Mouse (Mus musculus) MEL (cell line): Measurements from ENCODE around the gene Padi4. TPM values are rescaled to one million over a fixed set of nuclear protein-coding genes. Genes with fewer than 3 reads are reported as not detected.

Experiments
- DNase-seq: peaks from one replicate; pipeline ENCODE4 v3.0.0; 2011; ENCODE audit warnings: low read depth, low spot score
- H3K27ac ChIP-seq: 2 replicates; pipeline ENCODE4 v1.5.1; 2012; ENCODE audit warnings: low read depth, mild to moderate bottlenecking, control low read depth, low read length, moderate library complexity; ENCODE audit not compliant: control insufficient read depth
- H3K27me3 ChIP-seq, 2 experiments: fragments of 150-350 bp in 1 of 2; sonication (generic) in 1 of 2; 2 replicates each; pipeline ENCODE4 v1.6.1; 2012; ENCODE audit warnings: low read length in 2 of 2, mild to moderate bottlenecking in 2 of 2, improper control_type of control experiment in 1 of 2, moderate library complexity in 1 of 2; ENCODE audit not compliant: insufficient read depth in 2 of 2, control insufficient read depth in 1 of 2
- H3K36me3 ChIP-seq, 2 experiments: 2 replicates each; pipeline ENCODE4 v1.6.1; 2012 to 2014; ENCODE audit warnings: low read length in 2 of 2, improper control_type of control experiment in 1 of 2, inconsistent platforms in 1 of 2, mild to moderate bottlenecking in 1 of 2; ENCODE audit not compliant: insufficient read depth in 2 of 2, control insufficient read depth in 1 of 2
- H3K4me1 ChIP-seq, 2 experiments: fragments of 150-350 bp in 1 of 2; sonication (generic) in 1 of 2; 2 replicates each; pipeline ENCODE4 v1.6.1; 2012; ENCODE audit warnings: low read length in 2 of 2, improper control_type of control experiment in 1 of 2, mild to moderate bottlenecking in 1 of 2; ENCODE audit not compliant: insufficient read depth in 2 of 2, control insufficient read depth in 1 of 2
- H3K4me3 ChIP-seq, 2 experiments: fragments of 150-350 bp in 1 of 2; sonication (generic) in 1 of 2; 2 replicates each; pipeline ENCODE4 v1.5.1; 2012; ENCODE audit warnings: low read depth in 2 of 2, low read length in 2 of 2, mild to moderate bottlenecking in 2 of 2, moderate library complexity in 2 of 2, control low read depth in 1 of 2, improper control_type of control experiment in 1 of 2; ENCODE audit not compliant: control insufficient read depth in 1 of 2, insufficient read depth in 1 of 2
- H3K79me2 ChIP-seq: 2 replicates; pipeline ENCODE4 v1.6.1; 2012; ENCODE audit warnings: mild to moderate bottlenecking, low read length, moderate library complexity; ENCODE audit not compliant: control insufficient read depth, poor library complexity, insufficient read depth
- H3K9ac ChIP-seq: 2 replicates; pipeline ENCODE4 v1.6.1; 2012; ENCODE audit warnings: low read depth, mild to moderate bottlenecking, control low read depth, low read length, moderate library complexity; ENCODE audit not compliant: control insufficient read depth, poor library complexity, severe bottlenecking
- H3K9me3 ChIP-seq: fragments of 150-350 bp; sonication (generic); replicated peaks from 2 replicates; pipeline ENCODE4 v1.6.1; 2012; ENCODE audit warnings: mild to moderate bottlenecking, low read length, improper control_type of control experiment, moderate library complexity; ENCODE audit not compliant: insufficient read depth
- BHLHE40 ChIP-seq: IDR thresholded peaks from 2 replicates; pipeline ENCODE4 v1.6.1; 2012; ENCODE audit warnings: low read depth, mild to moderate bottlenecking, inconsistent platforms, low read length, improper control_type of control experiment, borderline replicate concordance
- CHD1 ChIP-seq: IDR thresholded peaks from 2 replicates; pipeline ENCODE4 v1.6.1; 2012; ENCODE audit warnings: low read depth, mild to moderate bottlenecking, inconsistent platforms, low read length, improper control_type of control experiment
- CHD2 ChIP-seq: IDR thresholded peaks from 2 replicates; pipeline ENCODE4 v1.6.1; 2011; ENCODE audit warnings: low read length, improper control_type of control experiment
- CTCF ChIP-seq, 3 experiments: IDR thresholded peaks in 2 of 3; conservative IDR thresholded peaks in 1 of 3; 2 replicates each; pipeline ENCODE4 v1.5.1; 2011 to 2012; ENCODE audit warnings: low read length in 3 of 3, low read depth in 2 of 3, mild to moderate bottlenecking in 2 of 3, improper control_type of control experiment in 1 of 3, inconsistent platforms in 1 of 3, mixed read lengths in 1 of 3, moderate library complexity in 1 of 3; ENCODE audit not compliant: control insufficient read depth in 1 of 3, insufficient read depth in 1 of 3, poor library complexity in 1 of 3, severe bottlenecking in 1 of 3
- EP300 ChIP-seq, 2 experiments: IDR thresholded peaks; 2 replicates each; pipeline ENCODE4 v1.6.1; 2011; ENCODE audit warnings: improper control_type of control experiment in 2 of 2, low read length in 2 of 2, low read depth in 1 of 2, mild to moderate bottlenecking in 1 of 2
- HCFC1 ChIP-seq: IDR thresholded peaks from 2 replicates; pipeline ENCODE4 v1.6.1; 2012; ENCODE audit warnings: low read depth, mild to moderate bottlenecking, inconsistent platforms, low read length, improper control_type of control experiment, moderate library complexity
- JUND ChIP-seq: IDR thresholded peaks from 2 replicates; pipeline ENCODE4 v1.6.1; 2011; ENCODE audit warnings: low read depth, mild to moderate bottlenecking, improper control_type of control experiment, low read length
- MAFK ChIP-seq: IDR thresholded peaks from 2 replicates; pipeline ENCODE4 v1.6.1; 2011; ENCODE audit warnings: low read depth, mild to moderate bottlenecking, low read length, improper control_type of control experiment, borderline replicate concordance
- MAZ ChIP-seq: IDR thresholded peaks from 2 replicates; pipeline ENCODE4 v1.6.1; 2012; ENCODE audit warnings: low read depth, mild to moderate bottlenecking, inconsistent platforms, low read length, improper control_type of control experiment
- MEF2A ChIP-seq: IDR thresholded peaks from 2 replicates; pipeline ENCODE4 v1.6.1; 2014; ENCODE audit warnings: low read depth, mild to moderate bottlenecking, inconsistent platforms, low read length, improper control_type of control experiment; ENCODE audit not compliant: poor library complexity, insufficient replicate concordance, severe bottlenecking; ENCODE audit errors: extremely low read depth
- MXI1 ChIP-seq: IDR thresholded peaks from 2 replicates; pipeline ENCODE4 v1.6.1; 2011; ENCODE audit warnings: mild to moderate bottlenecking, low read depth, low read length, improper control_type of control experiment
- MYB ChIP-seq: IDR thresholded peaks from 2 replicates; pipeline ENCODE4 v1.6.1; 2011; ENCODE audit warnings: mild to moderate bottlenecking, low read depth, low read length, improper control_type of control experiment
- MYC ChIP-seq: IDR thresholded peaks from 2 replicates; pipeline ENCODE4 v1.6.1; 2011; ENCODE audit warnings: low read depth, mild to moderate bottlenecking, low read length, improper control_type of control experiment, moderate library complexity
- POLR2AphosphoS5 ChIP-seq: IDR thresholded peaks from 2 replicates; pipeline ENCODE4 v1.6.1; 2012; ENCODE audit warnings: low read depth, borderline replicate concordance, mild to moderate bottlenecking, inconsistent platforms, low read length, moderate library complexity, mixed read lengths
- SIN3A ChIP-seq: IDR thresholded peaks from 2 replicates; pipeline ENCODE4 v1.6.1; 2012; ENCODE audit warnings: low read length, improper control_type of control experiment, inconsistent platforms
- SMC3 ChIP-seq: IDR thresholded peaks from 2 replicates; pipeline ENCODE4 v1.6.1; 2011; ENCODE audit warnings: low read depth, low read length, improper control_type of control experiment
- USF1 ChIP-seq: IDR thresholded peaks from 2 replicates; pipeline ENCODE4 v1.6.1; 2014; ENCODE audit warnings: low read depth, mild to moderate bottlenecking, inconsistent platforms, low read length, improper control_type of control experiment, moderate library complexity
- USF2 ChIP-seq, 2 experiments: IDR thresholded peaks; 2 replicates each; pipeline ENCODE4 v1.6.1; 2011 to 2012; ENCODE audit warnings: improper control_type of control experiment in 2 of 2, low read length in 2 of 2, borderline replicate concordance in 1 of 2, inconsistent platforms in 1 of 2, low read depth in 1 of 2, mild to moderate bottlenecking in 1 of 2; ENCODE audit not compliant: insufficient read depth in 1 of 2
- ZKSCAN1 ChIP-seq: IDR thresholded peaks from 2 replicates; pipeline ENCODE4 v1.6.1; 2012; ENCODE audit warnings: low read depth, mild to moderate bottlenecking, inconsistent platforms, low read length, improper control_type of control experiment, moderate library complexity
- ZMIZ1 ChIP-seq: IDR thresholded peaks from 2 replicates; pipeline ENCODE4 v1.6.1; 2012; ENCODE audit warnings: low read depth, mild to moderate bottlenecking, inconsistent platforms, low read length, improper control_type of control experiment, moderate library complexity
- polyA plus RNA-seq, 2 experiments: library from polyadenylated mRNA; stranded (reverse) in 1 of 2; unstranded in 1 of 2; fragments of >175 nt in 1 of 2; fragments of >200 nt in 1 of 2; gene quantifications; 2 replicates each; pipeline versions ENCODE4 v1.2.1 to v1.2.4; 2012; ENCODE audit warnings: low replicate concordance in 2 of 2, low read depth in 1 of 2; ENCODE audit not compliant: insufficient read length in 2 of 2, insufficient read depth in 1 of 2, missing spikeins in 1 of 2
- total RNA-seq: library from RNA; depleted of rRNA; stranded (reverse); fragments of 300-350 nt; gene quantifications from 2 replicates; pipeline ENCODE4 v1.2.3, GENCODE M21; 2012

Gene Padi4
- total and polyA plus RNA-seq, 3 experiments, result not detected

DNA sequence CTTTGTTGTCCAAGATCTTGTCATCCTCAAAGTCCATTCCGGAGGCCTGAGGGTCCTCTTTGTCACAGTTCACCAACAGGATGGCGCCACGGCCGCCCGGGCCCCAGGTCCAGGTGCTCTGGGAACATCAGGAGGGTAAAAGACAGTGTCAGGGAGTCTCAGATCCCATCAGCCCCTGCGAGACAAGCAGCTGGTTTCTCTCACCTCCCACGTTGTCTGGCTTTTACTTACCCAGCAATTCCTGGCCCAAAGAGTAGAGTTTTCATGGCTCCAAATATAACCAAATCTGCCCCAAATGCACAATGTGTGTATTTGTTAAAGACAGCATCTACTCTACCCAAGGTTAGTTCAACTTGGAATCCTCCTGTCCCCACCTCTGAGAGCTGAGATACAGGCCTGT lies 12.4 kb downstream of the Padi4 start:
- no peak for TF ChIP-seq CHD2
- no peak for TF ChIP-seq EP300 (IDR thresholded peaks at IDR 0.05; ENCODE audit: low read depth in 1 of 2, low read length in 2 of 2)
- no peak for TF ChIP-seq MXI1
- TF ChIP-seq ZMIZ1, result no peak
- TF ChIP-seq USF2 (IDR thresholded peaks at IDR 0.05; ENCODE audit: borderline replicate concordance in 1 of 2, insufficient read depth in 1 of 2, low read depth in 1 of 2, low read length in 2 of 2), result no peak
- no peak for TF ChIP-seq JUND

DNA sequence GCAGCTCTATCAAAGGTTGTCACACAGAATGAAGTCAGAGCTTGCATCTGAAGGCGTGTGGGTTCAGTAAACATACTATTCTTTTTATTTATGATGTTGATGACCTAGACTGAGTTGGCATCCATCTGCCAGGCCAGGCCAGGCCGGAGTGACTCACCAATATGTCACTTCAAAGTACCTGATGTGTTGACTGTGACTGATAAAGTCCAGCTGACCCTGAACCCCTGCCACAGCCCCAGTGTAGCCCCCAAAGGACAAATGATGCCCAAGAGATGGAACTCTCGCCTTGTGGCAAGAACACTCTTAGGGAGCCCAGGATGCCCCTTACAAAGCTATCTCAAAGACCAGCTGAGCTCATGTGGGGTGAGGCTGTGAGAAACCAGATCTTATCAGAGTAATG lies 18.2 kb downstream of the Padi4 start:
- no peak for DNase-seq
- H3K4me1 ChIP-seq, result peaks cover 0 to 3% of the 10 kb centered on the region in 2 experiments; a peak in 2 of 4 replicates

More for the DNA sequence above, 12.4 kb downstream of the Padi4 start:
- H3K9ac ChIP-seq, result no peak overlapping the region
- no peak overlapping the region for H3K4me3 ChIP-seq
- no peaks in the 10 kb centered on the region for H3K79me2 ChIP-seq
- DNase-seq, result no peak
- peaks cover 0 to 3% of the 10 kb centered on the region in 2 experiments; a peak in 1 of 4 replicates for H3K4me1 ChIP-seq
- H3K36me3 ChIP-seq, result no peaks in the 10 kb centered on the region
- H3K9me3 ChIP-seq, result no peaks in the 10 kb centered on the region
- no peaks in the 10 kb centered on the region; a peak in 1 of 4 replicates for H3K27me3 ChIP-seq
- no peak overlapping the region for H3K27ac ChIP-seq

DNA sequence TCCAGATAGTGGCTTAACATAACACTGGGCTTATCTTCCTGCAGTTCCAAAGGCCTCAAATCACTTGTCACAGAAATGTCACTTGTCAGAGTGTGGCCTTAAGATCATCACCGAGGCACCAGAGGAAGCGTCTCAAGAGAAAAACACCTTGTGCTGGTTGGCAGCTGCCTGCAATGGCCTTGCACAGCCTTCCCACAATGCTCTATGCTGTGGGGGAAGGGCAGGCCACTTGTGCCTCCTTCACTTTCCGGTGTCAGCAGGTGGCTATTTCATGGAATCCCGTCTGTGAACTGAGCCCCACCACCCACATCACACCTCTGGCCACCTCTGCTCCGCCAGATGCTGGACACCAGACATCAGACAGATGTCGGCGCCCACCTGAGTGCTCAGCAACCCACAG lies 20.7 kb downstream of the Padi4 start:
- no peaks in the 10 kb centered on the region for H3K27me3 ChIP-seq
- H3K4me3 ChIP-seq, result no peak overlapping the region
- TF ChIP-seq SMC3 (no peak), ZKSCAN1 (no peak), MXI1 (no peak), SIN3A (no peak), EP300 (IDR thresholded peaks at IDR 0.05; ENCODE audit: low read depth in 1 of 2, low read length in 2 of 2) (no peak), BHLHE40 (no peak), MAZ (no peak), MYC (no peak), MEF2A (no peak)
- H3K36me3 ChIP-seq, result no peaks in the 10 kb centered on the region
- H3K79me2 ChIP-seq, result no peaks in the 10 kb centered on the region
- no peaks in the 10 kb centered on the region for H3K9me3 ChIP-seq
- no peak overlapping the region for H3K9ac ChIP-seq
- DNase-seq, result no peak
- H3K4me1 ChIP-seq, result peaks cover 0 to 3% of the 10 kb centered on the region in 2 experiments; a peak in 2 of 4 replicates
- H3K27ac ChIP-seq, result no peak overlapping the region

More for the DNA sequence above, 18.2 kb downstream of the Padi4 start:
- H3K4me3 ChIP-seq, result no peak overlapping the region
- no peaks in the 10 kb centered on the region for H3K27me3 ChIP-seq
- H3K36me3 ChIP-seq, result no peaks in the 10 kb centered on the region
- no peak overlapping the region for H3K9ac ChIP-seq
- TF ChIP-seq MYB (no peak), HCFC1 (no peak), MAFK (no peak), POLR2AphosphoS5 (no peak), CTCF (IDR thresholded peaks at IDR 0.05 in 2 of 3, conservative IDR thresholded peaks at IDR 0.05 in 1 of 3; ENCODE audit: control insufficient read depth in 1 of 3, insufficient read depth in 1 of 3, low read depth in 2 of 3, low read length in 3 of 3, poor library complexity in 1 of 3, severe bottlenecking in 1 of 3) (no peak), USF1 (no peak), CHD1 (no peak)
- H3K9me3 ChIP-seq, result no peaks in the 10 kb centered on the region
- no peak overlapping the region for H3K27ac ChIP-seq
- H3K79me2 ChIP-seq, result no peaks in the 10 kb centered on the region
